Mouse (Mus musculus) embryonic facial prominence, embryonic 15.5 days (tissue): ENCODE results near the gene Rpl21. TPM values are rescaled to one million over a fixed set of nuclear protein-coding genes. Genes with fewer than 3 reads are reported as not detected.

Experiments used
- ATAC-seq: fragments of 200-750 bp; cut with Nextera tagmentation; 2 replicates; pipeline ENCODE4 v1.8.0; 2017; ENCODE audit warnings: low read depth, moderate TSS enrichment; ENCODE audit not compliant: insufficient number of reproducible peaks, low FRiP score, low TSS enrichment
- H3K27ac ChIP-seq: fragments of 300-500 bp; sonication (generic); replicated peaks from 2 replicates; pipeline ENCODE4 v1.5.1; 2015; ENCODE audit warnings: mild to moderate bottlenecking, inconsistent platforms
- H3K27me3 ChIP-seq: fragments of 300-500 bp; sonication (generic); 2 replicates; pipeline ENCODE4 v1.6.1; 2015; ENCODE audit warnings: inconsistent platforms
- H3K36me3 ChIP-seq: fragments of 300-500 bp; sonication (generic); 2 replicates; pipeline ENCODE4 v1.6.1; 2015; ENCODE audit warnings: mild to moderate bottlenecking, inconsistent platforms
- H3K4me1 ChIP-seq: fragments of 300-500 bp; sonication (generic); 2 replicates; pipeline ENCODE4 v1.6.1; 2015; ENCODE audit warnings: inconsistent platforms
- H3K4me2 ChIP-seq: fragments of 300-500 bp; sonication (generic); replicated peaks from 2 replicates; pipeline ENCODE4 v1.6.1; 2015; ENCODE audit warnings: mild to moderate bottlenecking, inconsistent platforms
- H3K4me3 ChIP-seq: fragments of 300-500 bp; sonication (generic); replicated peaks from 2 replicates; pipeline ENCODE4 v1.5.1; 2015; ENCODE audit warnings: mild to moderate bottlenecking, inconsistent platforms
- H3K9ac ChIP-seq: fragments of 300-500 bp; sonication (generic); 2 replicates; pipeline ENCODE4 v1.6.1; 2015; ENCODE audit warnings: inconsistent platforms
- H3K9me3 ChIP-seq: fragments of 300-500 bp; sonication (generic); replicated peaks from 2 replicates; pipeline ENCODE4 v1.6.1; 2016; ENCODE audit warnings: inconsistent platforms
- WGBS: fragments of 180-500 bp; shearing (Covaris S2); methylation state at CpG from one replicate; pipeline ENCODE4 v1.1.7; 2015; 5-methylcytosine and 5-hydroxymethylcytosine counted together
- polyA plus RNA-seq: library from polyadenylated mRNA; unstranded; fragments of >200 nt; fragmentation: Nextera tagmentation; extraction: Ambion mirVana; gene quantifications from 2 replicates; pipeline ENCODE4 v1.2.1, GENCODE M21; 2015

Gene Rpl21
- polyA plus RNA-seq, 1 experiment from 2014 or later: 545 TPM

DNA sequence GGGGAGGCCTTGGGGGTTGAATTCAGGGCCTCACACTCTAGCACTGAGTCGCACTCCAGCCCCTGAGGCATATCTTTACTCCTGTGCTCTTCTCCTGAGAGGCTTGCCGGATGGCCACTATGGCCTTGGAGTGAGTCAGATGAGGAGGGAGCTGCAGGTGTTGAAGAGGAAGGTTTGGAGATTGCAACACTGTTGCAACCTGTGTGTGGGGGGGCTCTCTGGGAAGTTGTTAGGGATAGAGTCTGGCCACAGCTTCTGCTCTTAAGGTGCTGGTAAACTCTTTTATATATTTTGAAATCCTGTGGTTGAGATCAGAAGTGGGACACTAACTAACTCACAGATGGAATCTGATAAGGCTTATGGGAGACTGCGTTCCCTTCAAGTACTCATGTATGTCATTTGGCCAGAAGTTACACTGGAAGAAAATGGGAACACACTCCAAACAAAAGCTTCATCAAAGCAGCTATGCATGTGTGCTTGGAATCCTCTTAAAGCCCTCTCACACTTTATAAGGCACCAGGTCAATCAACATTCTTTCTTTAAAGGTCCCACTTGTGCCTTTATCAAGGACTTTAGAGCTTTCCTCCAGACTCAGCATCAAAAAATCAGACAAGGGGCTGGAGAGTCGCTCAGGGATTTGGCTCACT lies 16.4 kb downstream of the Rpl21 start:
- Histone ChIP-seq H3K4me2 (no peak overlapping the region), H3K4me1 (peaks cover 27% of the 10 kb centered on the region), H3K9ac (no peak overlapping the region), H3K27ac (no peak overlapping the region), H3K9me3 (no peaks in the 10 kb centered on the region), H3K4me3 (no peak overlapping the region), H3K36me3 (no peaks in the 10 kb centered on the region), H3K27me3 (no peaks in the 10 kb centered on the region)
- no peak for ATAC-seq
- 89% methylated on average over 4 of the region's 4 CpGs for WGBS

GRCm38 (mm10) chr5:146856106-146856505 lies 23.4 kb downstream of the Rpl21 start:
- 85% methylated on average over 3 of the region's 3 CpGs for WGBS
- no peak for ATAC-seq
- no peak overlapping the region for H3K4me3 ChIP-seq
- no peaks in the 10 kb centered on the region for H3K27me3 ChIP-seq
- H3K27ac ChIP-seq: no peak overlapping the region
- H3K36me3 ChIP-seq: no peaks in the 10 kb centered on the region
- H3K4me1 ChIP-seq: no peaks in the 10 kb centered on the region
- no peak overlapping the region for H3K4me2 ChIP-seq
- no peak overlapping the region for H3K9ac ChIP-seq
- H3K9me3 ChIP-seq: no peaks in the 10 kb centered on the region

GRCm38 (mm10) chr5:146857620-146858019 lies 24.9 kb downstream of the Rpl21 start:
- H3K27me3 ChIP-seq: no peaks in the 10 kb centered on the region
- no peak overlapping the region for H3K9ac ChIP-seq
- H3K36me3 ChIP-seq: no peaks in the 10 kb centered on the region
- H3K27ac ChIP-seq: no peak overlapping the region
- no peaks in the 10 kb centered on the region for H3K9me3 ChIP-seq
- no peak overlapping the region for H3K4me2 ChIP-seq
- ATAC-seq: no peak
- 62% methylated on average over 8 of the region's 8 CpGs for WGBS
- no peak overlapping the region for H3K4me3 ChIP-seq
- H3K4me1 ChIP-seq: no peaks in the 10 kb centered on the region

DNA sequence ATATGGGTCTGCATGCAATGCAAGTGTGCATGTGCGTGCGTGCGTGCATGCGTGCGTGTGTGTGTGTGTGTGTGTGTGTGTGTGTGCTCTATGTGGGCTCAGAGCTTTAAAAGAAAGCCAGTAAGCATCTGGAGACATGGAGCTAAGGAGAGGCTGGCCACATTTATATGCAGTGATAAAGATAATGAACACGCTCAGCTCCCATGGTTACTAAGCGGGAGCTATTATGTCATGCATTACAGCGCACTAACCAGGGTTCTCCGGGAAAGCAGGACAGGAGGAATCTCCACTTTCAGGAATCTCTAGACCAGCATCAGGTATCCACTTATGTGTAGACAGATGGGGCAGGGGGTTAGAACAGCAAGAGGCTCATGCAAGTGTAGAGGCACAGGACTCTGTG lies 26.1 kb downstream of the Rpl21 start:
- H3K4me1 ChIP-seq: no peaks in the 10 kb centered on the region

DNA sequence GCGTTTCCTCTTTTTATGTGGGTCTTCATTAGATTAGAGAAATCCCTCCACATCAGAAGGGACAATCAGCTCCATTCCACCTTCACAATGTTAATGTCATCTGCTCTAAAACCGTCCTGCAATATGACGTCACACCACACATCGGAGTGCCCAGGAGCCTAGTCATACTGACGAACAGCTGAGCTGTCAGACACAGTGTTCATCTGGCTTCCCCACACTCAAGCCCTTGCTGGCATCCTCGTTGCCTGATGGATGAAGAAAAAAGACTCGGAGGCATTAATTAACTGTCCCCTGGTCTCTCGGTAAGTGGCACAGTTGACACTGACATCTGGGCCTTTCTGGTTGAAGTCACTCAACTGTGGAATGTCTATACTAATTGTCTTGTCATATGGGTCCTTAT lies 26.6 kb downstream of the Rpl21 start:
- no peak for ATAC-seq
- Histone ChIP-seq H3K4me2 (no peak overlapping the region), H3K4me1 (no peaks in the 10 kb centered on the region), H3K9me3 (no peaks in the 10 kb centered on the region), H3K27me3 (no peaks in the 10 kb centered on the region), H3K9ac (no peak overlapping the region), H3K4me3 (no peak overlapping the region), H3K36me3 (no peaks in the 10 kb centered on the region), H3K27ac (no peak overlapping the region)
- WGBS: 68% methylated on average over 8 of the region's 8 CpGs

More for the DNA sequence above, 26.1 kb downstream of the Rpl21 start:
- 92% methylated on average over 9 of the region's 9 CpGs for WGBS
- no peak overlapping the region for H3K4me2 ChIP-seq
- no peak overlapping the region for H3K27ac ChIP-seq
- H3K9ac ChIP-seq: no peak overlapping the region
- no peaks in the 10 kb centered on the region for H3K9me3 ChIP-seq
- no peak overlapping the region for H3K4me3 ChIP-seq
- H3K27me3 ChIP-seq: no peaks in the 10 kb centered on the region
- H3K36me3 ChIP-seq: no peaks in the 10 kb centered on the region
- ATAC-seq: no peak

GRCm38 (mm10) chr5:146860222-146860998 lies 27.7 kb downstream of the Rpl21 start:
- no peaks in the 10 kb centered on the region for H3K9me3 ChIP-seq
- no peak overlapping the region for H3K27ac ChIP-seq
- H3K9ac ChIP-seq: no peak overlapping the region
- no peaks in the 10 kb centered on the region for H3K27me3 ChIP-seq
- no peaks in the 10 kb centered on the region for H3K4me1 ChIP-seq
- no peaks in the 10 kb centered on the region for H3K36me3 ChIP-seq
- no peak overlapping the region for H3K4me3 ChIP-seq
- ATAC-seq: no peak
- WGBS: 74% methylated on average over 18 of the region's 18 CpGs
- H3K4me2 ChIP-seq: no peak overlapping the region

DNA sequence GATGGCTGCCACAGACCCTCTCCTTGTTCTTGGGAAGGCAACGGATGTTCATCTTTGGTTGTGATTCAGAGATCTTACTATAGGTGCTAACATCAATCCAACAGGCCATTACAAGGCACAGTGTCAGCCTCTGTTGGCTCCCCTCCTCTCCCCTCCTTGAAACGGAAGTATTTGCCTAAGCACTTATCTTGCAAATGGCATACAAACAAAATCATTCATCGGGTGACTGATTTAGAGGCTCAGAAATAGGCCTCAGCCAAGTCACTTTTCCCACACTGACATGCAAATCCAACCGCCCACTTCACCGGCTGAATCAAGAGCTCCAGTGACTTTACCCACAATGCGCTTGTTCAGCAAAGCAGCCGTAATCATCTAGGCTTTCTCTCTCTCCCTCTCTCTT lies 28.9 kb downstream of the Rpl21 start:
- ATAC-seq: no peak

GRCm38 (mm10) chr5:146865511-146865910 lies 32.8 kb downstream of the Rpl21 start:
- H3K27me3 ChIP-seq: no peaks in the 10 kb centered on the region
- no peaks in the 10 kb centered on the region for H3K9me3 ChIP-seq
- 64% methylated on average over 4 of the region's 4 CpGs for WGBS
- H3K4me2 ChIP-seq: no peak overlapping the region
- no peaks in the 10 kb centered on the region for H3K36me3 ChIP-seq
- ATAC-seq: no peak
- H3K9ac ChIP-seq: no peak overlapping the region
- H3K4me1 ChIP-seq: peaks cover 5% of the 10 kb centered on the region; the same call in 1 of the 2 replicates
- no peak overlapping the region for H3K27ac ChIP-seq
- H3K4me3 ChIP-seq: no peak overlapping the region

More for the DNA sequence above, 28.9 kb downstream of the Rpl21 start:
- Histone ChIP-seq H3K4me3 (no peak overlapping the region), H3K9me3 (no peaks in the 10 kb centered on the region), H3K27me3 (no peaks in the 10 kb centered on the region), H3K27ac (no peak overlapping the region), H3K4me2 (no peak overlapping the region), H3K9ac (no peak overlapping the region), H3K4me1 (no peaks in the 10 kb centered on the region), H3K36me3 (no peaks in the 10 kb centered on the region)
- 46% methylated on average over 7 of the region's 7 CpGs for WGBS

GRCm38 (mm10) chr5:146866277-146866676 lies 33.6 kb downstream of the Rpl21 start:
- Histone ChIP-seq H3K9ac (no peak overlapping the region), H3K4me3 (no peak overlapping the region), H3K27me3 (no peaks in the 10 kb centered on the region), H3K4me2 (no peak overlapping the region), H3K36me3 (no peaks in the 10 kb centered on the region), H3K27ac (no peak overlapping the region), H3K9me3 (no peaks in the 10 kb centered on the region), H3K4me1 (peaks cover 5% of the 10 kb centered on the region; the same call in 1 of the 2 replicates)
- WGBS: 89% methylated on average over 2 of the region's 2 CpGs
- ATAC-seq: no peak

DNA sequence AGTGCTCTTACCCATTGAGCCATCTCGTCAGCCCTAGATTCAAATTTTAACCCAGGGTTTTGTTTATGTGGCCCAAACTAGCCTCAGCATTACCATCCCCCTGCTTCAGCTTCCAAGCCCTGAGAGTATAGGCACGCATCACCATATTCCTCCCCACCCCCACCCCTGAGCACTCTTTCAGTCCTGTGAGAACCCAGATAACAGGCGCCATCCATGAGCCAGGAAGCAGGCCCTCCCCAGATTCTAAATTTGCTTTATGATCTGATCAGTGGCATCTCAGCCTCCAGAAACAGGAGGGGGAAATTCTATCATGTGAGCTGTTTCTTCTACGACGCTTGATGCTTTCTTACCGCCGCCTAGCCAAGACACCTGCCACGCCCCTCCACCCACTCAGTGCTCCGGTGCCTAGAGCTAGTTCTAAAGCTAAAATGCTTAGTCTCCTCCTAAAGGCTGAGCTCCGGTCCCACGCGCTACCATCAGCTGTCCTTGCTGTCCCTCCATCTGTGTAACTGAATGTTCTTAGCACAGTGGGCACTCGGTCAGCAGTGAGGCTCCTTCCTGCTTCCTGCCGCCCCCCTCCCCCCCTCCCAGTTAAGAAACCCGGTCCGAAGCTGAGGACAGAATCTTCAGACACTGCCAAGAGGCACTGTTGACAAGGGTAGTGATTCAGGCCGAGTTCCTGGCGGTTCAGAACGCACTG lies 34.7 kb downstream of the Rpl21 start:
- Histone ChIP-seq H3K4me1 (peaks cover 5% of the 10 kb centered on the region; the same call in 1 of the 2 replicates), H3K4me3 (peak overlapping the region; percentile 16), H3K36me3 (no peaks in the 10 kb centered on the region), H3K4me2 (peak overlapping the region; percentile 41), H3K27me3 (no peaks in the 10 kb centered on the region), H3K27ac (no peak overlapping the region), H3K9me3 (no peaks in the 10 kb centered on the region), H3K9ac (no peak overlapping the region)
- ATAC-seq: no peak
- 5% methylated on average over 19 of the region's 19 CpGs for WGBS

DNA sequence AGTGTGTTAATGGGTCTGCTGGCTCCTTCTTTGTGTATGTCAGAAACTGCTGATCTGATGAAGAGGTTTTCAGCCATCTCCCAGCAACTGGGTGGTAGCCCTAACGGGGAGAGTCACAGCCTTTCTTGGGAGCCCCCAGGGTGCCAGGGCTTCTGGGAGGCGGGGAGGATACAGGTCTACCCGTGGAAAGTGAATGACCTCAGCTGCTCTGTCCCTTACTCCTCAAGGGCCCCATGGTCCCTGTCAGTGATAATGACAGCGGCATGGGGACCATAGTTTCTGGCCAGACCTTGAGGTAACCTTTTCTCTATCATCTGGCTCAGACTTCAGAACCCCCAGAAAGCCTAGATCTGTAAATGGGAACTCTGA lies 35.2 kb downstream of the Rpl21 start:
- Histone ChIP-seq H3K4me1 (peaks cover 5% of the 10 kb centered on the region; the same call in 1 of the 2 replicates), H3K27me3 (no peaks in the 10 kb centered on the region), H3K27ac (no peak overlapping the region), H3K4me3 (no peak overlapping the region), H3K9me3 (no peaks in the 10 kb centered on the region), H3K36me3 (no peaks in the 10 kb centered on the region), H3K4me2 (peak overlapping the region; percentile 41; the same call in 1 of the 2 replicates), H3K9ac (no peak overlapping the region)
- no peak for ATAC-seq
- WGBS: 17% methylated on average over 4 of the region's 4 CpGs
